Mouse (Mus musculus) heart, adult 2 months (tissue): ENCODE results near the gene Gdpd1. TPM values are rescaled to one million over a fixed set of nuclear protein-coding genes. Genes with fewer than 3 reads are reported as not detected.

Experiments used
- DNase-seq, 2 experiments: peaks; one replicate each; pipeline ENCODE4 v3.0.0; 2021
- H3K27ac ChIP-seq: fragments of 200-600 bp; 2 replicates; pipeline ENCODE4 v1.8.1; 2022
- H3K27me3 ChIP-seq: fragments of 200-500 bp; 2 replicates; pipeline ENCODE4 v1.6.1; 2012; ENCODE audit warnings: mild to moderate bottlenecking, low read length, inconsistent platforms, mixed read lengths; ENCODE audit not compliant: control insufficient read depth, insufficient read depth
- H3K36me3 ChIP-seq: fragments of 200-500 bp; 2 replicates; pipeline ENCODE4 v1.6.1; 2012; ENCODE audit warnings: low read length, inconsistent platforms; ENCODE audit not compliant: control insufficient read depth, insufficient read depth
- H3K4me1 ChIP-seq: fragments of 200-500 bp; 2 replicates; pipeline ENCODE4 v1.6.1; 2011; ENCODE audit warnings: low read length; ENCODE audit not compliant: control insufficient read depth, insufficient read depth
- H3K4me3 ChIP-seq: fragments of 200-600 bp; 2 replicates; pipeline ENCODE4 v1.8.1; 2022
- H3K79me2 ChIP-seq: fragments of 200-500 bp; replicated peaks from 2 replicates; pipeline ENCODE4 v1.6.1; 2012; ENCODE audit warnings: mild to moderate bottlenecking, inconsistent platforms, low read length, moderate library complexity, mixed read lengths; ENCODE audit not compliant: control insufficient read depth, insufficient read depth
- H3K9ac ChIP-seq: fragments of 200-500 bp; 2 replicates; pipeline ENCODE4 v1.6.1; 2012; ENCODE audit warnings: low read depth, mild to moderate bottlenecking, control low read depth, inconsistent platforms, low read length, mixed read lengths
- CTCF ChIP-seq: fragments of 200-600 bp; IDR thresholded peaks from 2 replicates; pipeline ENCODE4 v1.8.1; 2022; ENCODE audit warnings: antibody characterized with exemption, mild to moderate bottlenecking, moderate library complexity
- EP300 ChIP-seq: fragments of 200-500 bp; IDR thresholded peaks from 2 replicates; pipeline ENCODE4 v1.6.1; 2011; ENCODE audit warnings: low read depth, low read length, control low read depth; ENCODE audit not compliant: insufficient read depth
- POLR2A ChIP-seq: fragments of 200-500 bp; IDR thresholded peaks from 2 replicates; pipeline ENCODE4 v1.6.1; 2011; ENCODE audit warnings: mild to moderate bottlenecking, low read depth, low read length, control low read depth; ENCODE audit not compliant: insufficient read depth
- WGBS: fragments of 180-500 bp; shearing (Covaris S2); methylation state at CpG from one replicate; pipeline ENCODE4 v1.1.7; 2018; 5-methylcytosine and 5-hydroxymethylcytosine counted together
- intact Hi-C: fragments of 180-260 bp; cut with DNase I; formaldehyde crosslinking; loops from one replicate; pipeline ENCODE4 v1.15.1; 2025
- long read RNA-seq: library from polyadenylated mRNA; stranded (forward); transcript quantifications from one replicate; pipeline ENCODE4 v2.0.0, GENCODE M21; 2021
- polyA plus RNA-seq: library from polyadenylated mRNA; depleted of rRNA; stranded (reverse); fragments of >200 nt; gene quantifications from 2 replicates; pipeline ENCODE4 v1.2.3, GENCODE M21; 2012; rRNA removed
- total RNA-seq, 2 experiments: library from RNA; stranded (reverse); gene quantifications; 2 replicates each; pipeline ENCODE4 v1.2.3; 2021

The Gdpd1 gene
- 10 to 100 TPM; 12.0 to 12.5 TPM for total RNA-seq
- polyA plus RNA-seq: 7.4 and 12.6 TPM in 2 replicates
- long read RNA-seq, transcript Gdpd1-201 (10 exons, 2,336 nt): major isoform, 15 of 16 reads
- long read RNA-seq, partial matches to known transcripts: 0 of 16 reads
- long read RNA-seq, other reads (novel, unspliced or antisense): 1 of 16 reads

- H3K27me3 ChIP-seq: no peaks in the 10 kb centered on the region
- DNase-seq: peak; percentile 89 to 91
- no peak for TF ChIP-seq EP300
- peak; percentile 55 for TF ChIP-seq CTCF
- peak; percentile 85 for TF ChIP-seq POLR2A
- H3K4me1 ChIP-seq: no peaks in the 10 kb centered on the region
- H3K36me3 ChIP-seq: no peaks in the 10 kb centered on the region; the same call in none of the 2 replicates
- H3K9ac ChIP-seq: peak within 1 kb of the TSS; percentile 64
- peak within 1 kb of the TSS; percentile 77 for H3K27ac ChIP-seq
- under 1% methylated on average over 43 of the region's 43 CpGs for WGBS
- intact Hi-C loops: no loop called here
- 0 out of 2 replicates have a peak, but pooled peaks cover 2% of the 10 kb centered on the region for H3K79me2 ChIP-seq
- peak within 1 kb of the TSS; percentile 83 for H3K4me3 ChIP-seq
Observed at GRCm38 (mm10) chr11:87073866-87074440, at the start of gene Gdpd1. Gene Gdpd1 (minus strand): TSS chr11:87074062.

- Histone ChIP-seq H3K27me3 (no peaks in the 10 kb centered on the region), H3K4me1 (no peaks in the 10 kb centered on the region), H3K9ac (no peak overlapping the region), H3K36me3 (no peaks in the 10 kb centered on the region), H3K27ac (no peak overlapping the region), H3K79me2 (0 out of 2 replicates have a peak, but pooled peaks cover 1% of the 10 kb centered on the region), H3K4me3 (no peak overlapping the region)
- intact Hi-C loops: no loop called here
- DNase-seq: no peak
- TF ChIP-seq POLR2A: no peak
- TF ChIP-seq CTCF: no peak
- no peak for TF ChIP-seq EP300
- 66% methylated on average over 8 of the region's 8 CpGs for WGBS
Observed at GRCm38 (mm10) chr11:87121864-87122263, 48.0 kb upstream of the Gdpd1 start.

GRCm38 (mm10) chr11:87110172-87110909, 36.5 kb upstream of the Gdpd1 start:
- 7% methylated on average over 9 of the region's 9 CpGs for WGBS
- H3K4me1 ChIP-seq: no peaks in the 10 kb centered on the region
- no peaks in the 10 kb centered on the region for H3K79me2 ChIP-seq
- no peak for DNase-seq
- no peak overlapping the region for H3K27ac ChIP-seq
- no peak for TF ChIP-seq EP300
- no peak for TF ChIP-seq CTCF
- TF ChIP-seq POLR2A: no peak
- peak overlapping the region; percentile 79 for H3K4me3 ChIP-seq
- intact Hi-C loops: loop anchor here (1.0 kb wide), 1 partner anchor 16 kb away; no protein-coding TSS in a partner anchor
- peaks cover 3% of the 10 kb centered on the region for H3K36me3 ChIP-seq
- no peaks in the 10 kb centered on the region for H3K27me3 ChIP-seq
- H3K9ac ChIP-seq: no peak overlapping the region; the same call in 1 of the 2 replicates

GRCm38 (mm10) chr11:87109519-87110171, 35.8 kb upstream of the Gdpd1 start:
- Histone ChIP-seq H3K79me2 (no peaks in the 10 kb centered on the region), H3K4me1 (no peaks in the 10 kb centered on the region), H3K36me3 (peaks cover 3% of the 10 kb centered on the region), H3K9ac (peak overlapping the region; percentile 75), H3K4me3 (peak overlapping the region; percentile 79), H3K27me3 (no peaks in the 10 kb centered on the region), H3K27ac (peak overlapping the region; percentile 82)
- peak in 1 of 2 experiments; percentile 62 for DNase-seq
- intact Hi-C loops: loop anchor here (1.0 kb wide), 1 partner anchor 17 kb away; no protein-coding TSS in a partner anchor
- WGBS: under 1% methylated on average over 42 of the region's 42 CpGs
- TF ChIP-seq EP300 (no peak), CTCF (no peak), POLR2A (no peak)

GRCm38 (mm10) chr11:87108755-87109518, 35.1 kb upstream of the Gdpd1 start, which contains the start of gene Ska2:
Gene Ska2 (plus strand): TSS chr11:87109234.
- peak within 1 kb of the TSS; percentile 79 for H3K4me3 ChIP-seq
- peaks cover 3% of the 10 kb centered on the region for H3K36me3 ChIP-seq
- WGBS: under 1% methylated on average over 40 of the region's 40 CpGs
- peak within 1 kb of the TSS; percentile 82 for H3K27ac ChIP-seq
- no peaks in the 10 kb centered on the region for H3K79me2 ChIP-seq
- TF ChIP-seq EP300 (peak; percentile 83; the same call in 1 of the 2 replicates), POLR2A (peak; percentile 80), CTCF (no peak)
- intact Hi-C loops: no loop called here
- H3K4me1 ChIP-seq: no peaks in the 10 kb centered on the region
- H3K9ac ChIP-seq: peak within 1 kb of the TSS; percentile 75
- H3K27me3 ChIP-seq: no peaks in the 10 kb centered on the region
- DNase-seq: peak; percentile 94 to 98
